Mouse (Mus musculus) left cerebral cortex, adult 11 months (tissue): Measurements from ENCODE around the gene Zc3h14.

Experiments
- DNase-seq: peaks from one replicate; pipeline ENCODE4 v3.0.0; 2022; ENCODE audit warnings: low spot score

Gene Zc3h14

DNA sequence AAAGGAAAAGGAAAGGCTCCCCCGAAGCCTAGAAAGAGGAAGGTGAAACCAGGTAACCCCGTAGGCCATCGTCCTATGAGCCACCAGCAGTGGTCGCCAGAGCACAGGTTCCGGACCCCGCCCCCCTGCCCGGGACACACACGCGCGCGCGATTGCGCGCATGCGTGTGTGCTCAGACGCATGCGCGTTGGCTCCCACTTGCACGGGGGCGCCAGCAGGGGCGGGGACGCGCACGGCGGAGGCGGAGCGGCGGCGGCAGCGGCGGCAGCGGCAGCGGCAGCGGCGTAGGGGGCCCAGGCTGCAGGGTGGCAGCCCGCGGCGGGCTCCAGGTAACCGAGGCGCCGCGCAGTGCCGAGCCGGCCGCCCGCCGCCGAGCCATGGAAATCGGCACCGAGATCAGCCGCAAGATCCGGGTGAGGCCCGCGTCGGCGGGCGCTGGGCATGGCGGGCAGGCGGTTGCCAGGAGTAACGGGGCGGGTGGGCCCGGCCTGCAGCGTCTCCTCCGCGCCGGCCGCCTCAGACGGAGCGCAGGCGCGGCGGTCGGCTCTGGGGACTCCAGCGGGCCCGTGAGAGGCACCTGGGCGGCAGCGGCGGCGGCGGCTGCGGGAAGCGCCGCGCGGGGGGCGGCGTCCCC lies at the start of gene Zc3h14:
Zc3h14 (plus strand) TSS at position 219 of the 634 bp plus-strand sequence.
- peak; percentile 89 for DNase-seq

DNA sequence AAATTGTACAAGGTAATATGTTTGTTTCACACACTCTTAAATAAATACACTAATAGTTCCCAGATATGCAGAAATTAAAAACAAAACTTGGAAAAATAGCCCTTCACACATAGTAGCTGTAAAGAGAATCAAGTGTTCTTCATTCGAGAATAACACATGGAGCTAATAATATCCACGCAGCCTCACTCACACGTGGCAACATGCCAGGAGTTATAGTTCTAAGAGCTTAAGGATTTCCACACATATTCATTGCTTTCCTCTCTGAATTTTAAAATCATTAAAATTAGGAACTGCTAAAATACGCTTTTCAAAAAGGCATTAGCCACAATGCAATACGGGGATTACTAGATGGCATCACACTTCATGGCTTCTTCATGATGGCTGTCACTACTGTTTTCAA lies 49.6 kb upstream of the Zc3h14 start:
- DNase-seq, result no peak

DNA sequence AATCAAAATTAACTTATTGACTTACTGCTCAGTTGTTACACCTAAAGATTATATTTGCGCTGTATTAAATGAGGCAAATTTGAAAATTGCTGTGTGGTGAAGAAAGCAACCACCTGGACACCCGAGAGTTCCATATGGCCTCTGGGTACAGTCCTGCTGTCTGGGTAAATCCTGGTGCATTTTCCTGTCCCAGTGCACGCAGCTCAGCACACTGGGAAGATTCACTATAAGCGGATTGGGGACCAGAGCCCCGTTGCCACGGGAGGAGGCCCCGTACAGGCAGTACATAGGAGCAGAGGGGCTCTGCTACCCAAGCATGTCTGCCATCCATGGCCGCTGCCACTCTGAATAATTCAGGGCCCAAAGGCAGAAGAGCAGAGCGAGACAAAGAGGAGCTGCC lies 45.2 kb upstream of the Zc3h14 start:
- DNase-seq, result no peak

DNA sequence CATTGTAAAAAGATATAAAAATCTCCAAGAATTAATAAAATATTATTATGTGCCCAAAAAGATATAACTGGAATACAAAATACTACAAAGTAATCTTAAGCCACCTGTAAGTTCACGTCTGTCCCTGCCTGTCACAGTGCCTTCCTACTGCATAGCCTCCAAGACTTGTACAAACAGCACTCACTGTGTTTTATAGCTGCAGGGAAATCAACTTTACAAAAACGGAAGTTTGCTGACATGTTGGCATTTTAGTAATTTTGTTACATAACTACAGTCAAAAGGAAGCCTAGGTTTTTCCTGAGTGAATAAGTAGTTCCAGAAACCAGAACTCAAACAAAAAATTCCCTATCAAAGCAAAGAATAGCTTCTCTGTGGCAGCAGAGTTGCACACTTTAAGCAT lies 43.2 kb upstream of the Zc3h14 start:
- no peak for DNase-seq

DNA sequence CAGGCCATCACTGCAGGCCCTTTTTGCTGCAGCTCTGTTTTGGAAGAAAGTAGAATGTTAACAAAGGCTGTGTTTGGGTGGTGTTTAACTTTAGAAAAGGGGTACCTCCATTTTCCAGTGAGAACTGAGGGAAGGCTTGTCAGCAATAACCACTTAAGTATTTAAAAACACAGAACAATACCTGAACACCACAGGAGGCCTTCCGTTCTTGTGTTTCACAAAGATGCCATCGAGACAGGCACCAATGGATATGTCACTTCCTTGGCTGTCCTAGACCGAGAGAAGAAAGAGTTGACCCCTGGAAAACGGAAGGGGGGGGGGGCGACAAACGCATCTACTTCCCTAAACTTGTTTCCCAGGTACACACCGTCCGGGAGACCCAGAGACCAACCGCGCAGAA lies 42.8 kb upstream of the Zc3h14 start:
- DNase-seq, result no peak

DNA sequence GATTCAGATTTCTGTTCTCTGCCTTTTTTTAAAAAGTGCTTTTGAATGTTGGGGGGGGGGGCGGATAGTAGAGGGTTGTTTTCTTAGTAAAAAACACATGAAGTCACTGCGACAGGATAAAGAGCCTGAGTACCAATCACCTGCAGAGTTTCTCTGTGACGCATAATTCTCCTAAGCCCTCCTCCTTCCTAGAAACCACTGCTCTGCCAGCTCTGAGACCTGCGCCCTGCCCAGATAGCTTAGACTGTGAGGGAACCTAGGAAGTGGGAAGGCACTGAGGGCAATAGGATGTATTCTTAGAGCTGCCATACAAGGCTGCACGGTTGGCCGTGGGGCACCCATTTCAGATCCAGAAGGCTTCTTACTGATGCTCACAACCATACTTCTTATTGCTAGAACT lies 33.9 kb upstream of the Zc3h14 start:
- DNase-seq, result no peak

DNA sequence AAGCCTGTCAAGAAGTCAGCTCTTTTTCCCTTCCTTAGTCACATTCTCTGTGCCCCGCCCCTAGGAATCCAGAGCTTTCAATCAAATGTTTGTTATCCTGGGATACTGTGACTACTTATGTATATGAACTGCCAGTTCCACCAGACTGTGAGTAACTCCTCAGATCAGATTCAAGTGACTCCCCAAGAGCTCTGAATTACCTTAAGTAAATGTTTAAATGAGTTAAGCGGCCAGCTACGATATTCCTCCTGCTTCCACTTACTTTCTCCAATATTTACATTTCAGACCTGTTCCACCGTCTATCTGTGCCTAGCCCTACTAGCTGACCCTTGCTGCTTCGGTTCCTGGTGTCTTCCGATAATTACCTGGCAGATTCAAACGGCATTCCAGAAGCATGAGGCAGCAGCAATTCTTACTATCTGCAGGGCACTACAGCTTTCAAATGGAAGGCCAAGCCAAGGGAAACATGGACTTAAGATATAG lies 33.1 kb upstream of the Zc3h14 start:
- no peak for DNase-seq

DNA sequence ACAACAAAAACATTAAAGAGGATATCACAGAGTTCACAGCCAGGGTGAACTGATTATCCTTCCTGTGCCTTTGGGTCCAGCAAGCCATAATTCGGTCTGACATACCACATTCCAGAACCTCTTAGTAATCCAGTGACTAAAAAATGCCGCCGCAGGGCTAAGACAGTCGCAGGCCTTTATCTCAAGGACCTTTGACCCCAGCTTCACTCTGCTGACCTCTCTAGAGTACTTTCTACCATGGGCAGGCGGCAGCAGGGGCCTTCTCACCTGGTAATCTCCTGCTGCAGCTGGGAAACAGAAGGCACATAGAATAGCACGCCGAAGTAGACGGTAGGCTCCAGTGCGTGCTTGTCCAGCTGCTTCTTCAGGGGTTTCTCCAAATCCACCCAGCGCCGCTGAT lies 32.0 kb upstream of the Zc3h14 start:
- no peak for DNase-seq

DNA sequence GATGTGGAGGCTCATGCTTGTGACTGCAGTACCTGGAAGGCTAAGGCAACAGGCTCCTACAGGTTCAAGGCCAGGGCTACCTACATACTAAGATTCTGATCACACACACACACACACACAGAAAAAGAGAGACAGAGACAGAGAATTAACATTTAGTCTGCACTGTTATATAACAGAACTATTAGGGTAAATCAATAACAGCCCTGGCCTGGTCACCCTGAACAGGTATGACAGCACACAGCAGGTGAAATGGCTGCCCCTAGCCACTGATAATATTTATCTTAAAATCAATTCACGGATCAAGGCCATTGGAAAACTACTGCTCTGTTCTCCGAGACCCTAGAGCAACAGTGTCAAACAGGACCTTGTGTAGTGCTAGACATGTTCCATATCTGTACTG lies 30.6 kb upstream of the Zc3h14 start:
- no peak for DNase-seq

DNA sequence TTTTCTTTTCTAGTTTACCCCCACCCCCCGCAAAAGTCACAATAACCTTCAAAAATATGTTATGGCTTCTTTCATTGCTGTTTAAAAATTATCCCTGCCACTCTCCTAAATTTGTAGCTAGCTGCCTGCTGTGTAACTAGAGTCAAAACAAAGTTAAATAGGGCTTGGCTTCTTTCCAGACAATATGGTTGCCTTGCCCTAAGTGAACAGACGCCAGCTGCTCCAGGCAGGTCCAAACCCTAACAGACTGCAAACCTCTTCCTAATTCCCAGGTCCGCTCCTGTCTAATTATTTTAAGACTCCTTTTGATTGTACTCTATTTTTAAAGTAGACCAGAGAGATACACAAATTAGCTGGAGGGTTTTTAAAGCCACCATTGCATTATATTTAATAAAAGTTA lies 26.1 kb upstream of the Zc3h14 start:
- DNase-seq, result no peak

DNA sequence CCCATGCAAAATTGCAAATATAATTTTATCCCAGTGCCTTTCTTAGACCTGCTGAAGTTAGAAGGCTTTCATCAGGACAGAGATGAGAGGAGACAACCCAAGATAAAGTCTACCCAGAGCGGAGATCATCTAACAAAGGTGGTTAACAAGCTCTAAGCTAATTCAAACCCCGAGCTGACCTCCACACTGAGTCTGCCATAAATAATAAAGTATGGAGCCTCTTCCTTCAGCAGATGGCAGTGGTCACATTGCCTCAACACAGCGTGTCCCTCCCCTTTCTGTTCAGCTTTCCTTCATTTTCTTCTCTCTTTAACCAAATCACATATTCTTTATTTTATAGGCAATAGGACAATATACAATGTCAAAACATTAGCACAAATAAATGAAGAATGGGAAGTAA lies 25.7 kb upstream of the Zc3h14 start:
- no peak for DNase-seq

DNA sequence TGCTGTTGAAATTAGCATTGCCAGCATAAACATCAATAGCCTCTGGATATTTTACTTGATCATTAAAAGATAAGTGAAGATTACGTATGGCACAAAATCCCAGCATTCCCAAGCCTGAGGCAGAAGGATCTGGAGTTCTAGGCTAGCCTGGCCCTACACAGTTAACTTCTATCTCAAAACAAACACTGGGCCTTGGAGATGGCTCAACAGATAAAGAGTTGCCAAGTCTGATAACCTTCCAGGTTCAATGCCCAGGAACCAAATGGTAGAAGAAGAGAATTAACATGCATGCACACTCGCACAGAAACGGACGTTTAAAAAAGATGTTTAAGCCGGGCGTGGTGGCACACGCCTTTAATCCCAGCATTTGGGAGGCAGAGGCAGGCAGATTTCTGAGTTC lies 22.5 kb upstream of the Zc3h14 start:
- DNase-seq, result no peak

DNA sequence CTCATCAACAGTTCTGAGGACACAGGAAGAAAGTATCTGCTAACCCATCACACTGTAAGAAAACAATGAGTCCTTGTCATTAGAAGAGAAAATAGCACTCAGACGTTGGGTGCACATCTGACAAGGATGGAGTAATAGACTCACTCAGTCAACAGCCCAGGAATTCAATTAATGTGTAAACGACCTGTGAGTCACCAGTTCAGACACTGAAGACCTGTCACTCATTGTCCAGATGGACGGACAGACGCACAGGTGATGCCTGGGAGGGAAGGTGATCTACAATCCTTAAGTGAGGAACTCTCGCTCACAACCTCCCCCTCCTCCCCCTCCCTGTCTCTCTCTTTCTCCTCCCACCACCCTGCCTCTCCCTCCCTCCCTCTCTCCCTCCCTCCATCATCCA lies 21.8 kb upstream of the Zc3h14 start:
- no peak for DNase-seq

DNA sequence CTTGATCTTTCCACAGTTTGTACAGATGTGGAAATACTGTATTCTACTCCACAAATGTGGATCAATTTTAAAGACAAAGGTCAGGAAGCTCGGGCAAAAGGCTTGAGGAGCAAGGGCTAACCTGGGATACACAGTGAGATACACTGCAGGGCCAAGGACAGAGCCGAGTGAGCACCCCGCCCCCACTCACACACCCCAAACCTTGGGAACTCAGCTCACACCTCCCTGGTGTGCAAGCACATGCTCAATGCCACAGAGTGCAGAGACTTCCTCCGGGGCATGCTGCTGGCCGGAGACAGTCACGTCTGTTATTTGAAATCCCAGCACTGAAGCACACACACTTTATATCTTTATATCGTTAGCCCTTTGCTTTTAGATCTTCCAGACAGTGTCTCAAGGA lies 20.7 kb upstream of the Zc3h14 start:
- no peak for DNase-seq

DNA sequence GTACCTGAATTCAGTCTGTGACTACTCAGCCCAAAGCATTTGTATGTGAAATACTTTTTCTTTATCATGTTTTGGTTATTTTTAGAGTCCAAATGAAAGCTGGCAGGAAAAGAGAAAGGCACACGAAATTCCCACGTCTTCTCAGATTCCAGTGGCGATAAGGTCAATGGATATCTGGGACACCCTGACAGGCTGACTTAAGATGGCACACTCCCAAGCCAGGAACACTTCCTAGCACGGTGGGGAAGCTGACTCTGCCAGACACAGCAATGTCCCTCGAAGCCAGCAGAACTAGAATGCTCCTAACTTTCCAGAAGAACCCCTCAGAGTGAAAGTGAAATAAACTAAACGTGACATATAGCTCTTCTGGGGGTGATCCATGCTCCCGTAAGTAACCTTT lies 19.6 kb upstream of the Zc3h14 start:
- no peak for DNase-seq

DNA sequence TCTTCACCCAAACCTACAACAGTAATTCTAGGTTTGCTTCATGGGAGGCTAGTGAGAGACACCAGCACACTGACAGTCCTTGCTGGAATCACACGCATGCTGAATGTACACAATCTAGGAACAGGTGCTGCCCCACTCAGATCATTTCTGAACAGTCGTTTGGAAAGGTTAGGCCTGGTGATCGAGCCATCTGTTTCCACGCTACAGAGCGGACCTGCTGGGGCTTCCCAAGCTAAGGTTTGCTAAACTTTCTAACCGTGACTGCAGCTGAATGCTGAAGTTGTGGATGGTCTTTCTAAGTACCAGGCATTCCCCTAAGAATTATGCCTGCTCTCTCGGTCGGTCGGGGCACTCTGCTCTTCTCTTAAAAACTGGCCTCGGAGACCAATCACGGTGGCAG lies 16.1 kb upstream of the Zc3h14 start:
- no peak for DNase-seq

DNA sequence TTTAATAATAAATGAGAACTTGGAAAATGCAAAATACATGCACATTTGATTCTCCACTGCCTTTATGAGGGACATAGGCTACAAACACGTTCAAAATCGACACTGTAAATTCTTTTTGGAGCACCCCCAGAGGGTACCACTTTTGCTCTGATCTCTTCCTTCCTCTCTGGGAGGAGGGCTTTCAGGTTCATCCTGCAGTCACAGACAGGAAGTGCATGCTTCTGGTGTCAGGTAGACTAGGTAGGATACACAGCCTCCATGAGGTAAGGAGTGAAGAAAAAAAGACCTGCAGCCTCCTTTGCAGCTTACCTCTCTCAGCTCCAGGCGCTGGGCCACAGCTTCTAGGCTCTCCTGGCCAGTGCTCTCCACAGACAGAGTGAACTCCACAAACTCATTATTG lies 13.6 kb upstream of the Zc3h14 start:
- no peak for DNase-seq

DNA sequence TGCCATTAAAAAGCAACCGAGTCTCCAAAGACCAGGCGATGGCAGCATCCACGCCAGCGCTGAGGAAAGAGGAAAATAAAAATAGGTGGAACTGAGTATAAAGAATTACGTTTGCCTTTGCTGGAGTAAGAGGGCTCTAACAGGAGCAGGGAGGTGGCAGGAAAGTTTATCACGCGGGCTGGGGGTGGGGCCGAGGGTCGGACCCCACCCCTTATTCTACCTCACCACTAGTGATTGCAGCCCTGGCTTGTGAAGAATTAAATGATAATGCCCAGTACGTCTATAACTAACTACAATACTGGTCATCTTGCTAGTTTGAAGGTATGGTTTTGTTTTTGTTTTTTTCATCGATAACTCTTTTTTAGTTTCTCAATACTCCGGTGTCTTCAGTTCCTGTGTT lies 13.0 kb upstream of the Zc3h14 start:
- DNase-seq, result no peak

DNA sequence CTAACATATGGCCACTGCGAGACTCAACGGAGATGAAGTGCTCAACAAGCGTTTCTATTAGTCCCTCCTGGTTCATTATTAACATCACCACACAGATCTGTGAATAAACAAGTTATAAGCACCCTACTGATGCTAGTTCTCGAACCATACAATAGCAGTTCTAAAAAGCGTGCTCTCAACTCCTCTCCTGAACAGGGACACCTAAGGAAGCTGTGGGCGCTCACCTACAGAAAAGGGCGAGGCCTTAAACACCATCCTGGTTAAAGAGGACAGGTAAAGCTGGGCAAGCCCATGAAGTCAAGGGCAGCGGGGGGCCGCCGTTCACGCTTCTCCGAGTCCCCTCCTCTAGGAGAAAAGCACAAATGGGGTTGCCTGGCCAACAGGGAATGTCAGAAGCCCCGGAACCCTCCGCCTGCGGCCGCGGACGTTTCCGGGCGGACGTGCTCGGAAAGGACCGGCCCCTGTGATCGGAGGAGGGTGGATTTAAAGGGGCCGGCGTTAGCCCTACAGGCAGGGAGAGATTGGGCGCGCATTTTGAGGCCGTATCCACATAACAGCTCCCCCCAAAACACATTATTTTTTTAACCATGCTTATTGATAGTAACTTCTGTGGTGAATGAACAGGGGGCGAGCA lies 12.4 kb upstream of the Zc3h14 start:
- DNase-seq, result peak; percentile 70

DNA sequence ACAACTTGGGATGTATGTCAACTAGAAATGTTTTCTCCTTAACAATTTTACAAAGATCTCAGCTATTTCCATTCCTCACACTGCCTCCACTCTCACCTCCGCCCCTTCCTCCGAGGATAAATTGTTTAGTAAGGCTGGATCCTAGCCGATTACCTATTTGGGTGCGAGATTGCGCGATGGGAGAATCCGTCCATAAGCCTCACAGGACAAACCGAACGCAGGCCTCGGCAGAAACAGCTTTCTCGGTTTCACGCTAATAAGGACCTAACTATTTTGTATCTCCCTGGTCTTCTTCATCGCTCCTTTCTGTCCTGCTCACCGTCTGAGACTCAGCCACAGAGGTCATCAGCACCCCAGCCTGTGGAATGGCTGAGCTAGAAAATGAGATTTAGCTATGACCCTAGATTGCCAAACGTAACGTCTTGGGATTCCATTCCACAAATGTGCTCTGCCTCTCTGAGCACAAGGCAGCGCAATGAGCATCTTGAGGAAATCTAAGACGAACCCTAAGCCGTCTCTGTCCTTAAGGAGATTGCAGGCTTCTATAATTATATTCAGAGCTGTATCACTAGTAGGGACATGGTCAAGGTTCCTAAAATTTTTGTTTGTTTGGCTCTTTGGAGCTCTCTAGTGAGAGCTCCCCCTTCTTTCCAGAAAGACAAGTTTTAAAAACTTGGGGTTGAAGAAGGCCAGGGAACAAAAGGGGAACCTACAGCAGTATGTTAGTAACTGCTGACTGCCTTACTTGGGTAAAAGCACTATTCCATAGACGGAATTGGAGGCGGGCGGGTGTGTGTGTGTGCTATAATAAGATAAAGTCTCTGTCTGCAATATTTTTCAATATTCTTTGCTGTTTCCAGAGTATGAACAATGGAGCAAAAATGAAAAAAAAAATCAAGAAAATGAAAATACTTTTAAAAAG lies 11.6 kb upstream of the Zc3h14 start:
- no peak for DNase-seq

DNA sequence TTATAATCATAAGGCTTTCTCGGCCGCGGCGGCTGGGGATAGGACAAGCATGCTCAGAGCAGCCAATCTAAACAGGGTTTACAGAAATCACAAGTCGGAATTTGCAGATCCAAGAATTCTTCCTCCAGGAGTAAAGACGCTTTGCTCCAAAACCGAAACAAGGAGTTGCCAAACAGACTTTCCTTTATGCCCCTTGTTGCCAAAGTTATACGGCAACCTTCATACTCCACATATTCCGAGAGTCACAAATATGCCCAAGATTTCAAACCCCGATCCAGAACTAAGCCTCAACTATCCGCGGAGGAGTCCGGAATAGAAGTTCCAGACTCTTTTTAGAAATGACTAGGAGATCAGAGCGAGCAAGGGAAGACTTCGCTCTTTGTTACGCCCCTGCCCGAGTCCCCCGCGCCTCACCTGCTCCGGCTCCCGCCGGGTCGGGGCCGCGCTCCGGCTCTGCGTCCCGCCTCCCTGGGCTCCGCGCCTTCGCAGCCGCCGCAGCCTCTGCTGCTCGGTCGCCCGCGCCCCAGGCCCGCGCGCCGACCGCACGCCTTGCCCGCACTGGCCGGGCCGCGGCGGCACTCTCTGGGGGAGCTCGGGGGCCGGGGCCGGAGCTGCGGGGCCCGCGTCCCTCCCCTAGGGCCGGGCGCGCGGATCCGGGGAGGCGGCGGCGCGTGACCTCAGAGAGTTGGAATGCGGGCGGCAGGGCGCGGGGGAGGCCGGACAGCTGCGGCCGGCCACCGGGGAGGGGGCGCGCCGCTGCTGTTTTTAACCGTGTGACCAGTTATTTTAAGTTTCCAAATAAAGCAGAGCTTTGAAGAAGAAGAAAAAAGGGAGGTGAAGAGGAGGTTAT lies 9.6 kb upstream of the Zc3h14 start, which contains the start of gene Ptpn21:
Ptpn21 (minus strand) TSS at position 455 of the 850 bp plus-strand sequence.
- no peak for DNase-seq

DNA sequence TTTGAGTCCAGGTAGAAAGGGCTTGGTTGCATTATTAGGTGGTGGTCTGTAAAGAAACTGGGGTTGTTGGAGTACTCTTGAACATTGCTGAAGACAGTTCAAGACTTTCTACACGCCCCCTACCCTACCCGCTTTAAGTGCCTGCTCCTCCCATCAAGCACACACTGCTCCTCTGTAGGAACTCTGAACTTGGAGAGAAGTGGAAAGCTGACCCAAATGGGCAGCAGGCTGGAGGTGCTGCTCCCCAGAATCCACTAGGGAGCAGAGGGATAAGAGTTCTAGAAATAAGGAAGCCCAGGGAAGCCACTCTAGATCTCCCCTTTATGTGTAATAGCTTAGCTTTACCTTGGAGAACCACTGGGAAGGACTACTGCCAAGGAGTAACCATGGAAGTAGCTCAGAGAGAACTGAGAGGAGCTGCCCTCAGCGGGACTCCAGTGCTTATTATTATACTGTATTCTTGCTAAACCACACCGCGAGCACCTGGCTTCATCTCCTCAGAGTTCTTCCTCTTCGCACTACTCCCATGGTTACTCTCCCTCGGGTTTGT lies 8.9 kb upstream of the Zc3h14 start:
- DNase-seq, result no peak
